Comparison of ENCODE assay signal across 21 mouse cellular contexts in the genomic region with DNA sequence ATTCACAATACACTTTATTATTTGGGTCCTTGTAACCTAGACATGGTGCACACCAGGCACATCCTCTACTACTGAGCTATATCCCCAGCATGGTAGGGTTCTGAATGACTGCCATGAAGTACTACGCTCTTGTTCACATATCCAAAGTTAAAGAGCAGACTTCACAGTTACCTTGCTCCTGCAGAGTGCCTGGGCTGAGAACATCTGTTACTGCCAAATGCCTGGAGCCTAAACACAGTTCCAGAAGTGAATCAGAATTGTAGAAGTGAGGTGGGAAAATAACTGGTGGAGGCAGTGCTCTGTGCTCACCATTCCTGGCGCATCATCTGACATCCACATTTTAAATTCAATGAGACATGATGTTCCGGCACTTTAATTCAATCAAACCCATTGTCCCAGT.
"Had no signal": no experiment of that assay in that cellular context is flagged by ENCODE, and none has a peak within 500 bp of the region (broad histone marks: within the 10 kb centered on the region; RNA-seq: fewer than 3 reads in every experiment).

No protein-coding gene starts in this region.

- DNase-seq: kidney, adult 11 months; kidney, adult 8-10 months; kidney, postnatal 10 days; kidney, postnatal 36 days; liver; lung, adult 18-20 months; lung, postnatal 10 days; lung, postnatal 36 days; thymus, adult 2 months; thymus, postnatal 14 days; thymus, postnatal 4 days had no signal

- ATAC-seq: intestine, embryonic 15.5 days; liver, embryonic 12.5 days; midbrain, embryonic 13.5 days had no signal

- H3K9me3 ChIP-seq: intestine, embryonic 15.5 days; kidney, embryonic 15.5 days; limb, embryonic 10.5 days; limb, embryonic 13.5 days; liver, embryonic 12.5 days; liver, embryonic 15.5 days; lung, embryonic 15.5 days; megakaryocyte, embryonic 14.5 days; midbrain, embryonic 10.5 days; midbrain, embryonic 13.5 days had no signal

- H3K4me2 ChIP-seq: intestine, embryonic 15.5 days; kidney, embryonic 15.5 days; limb, embryonic 13.5 days; liver, embryonic 12.5 days; liver, embryonic 15.5 days; lung, embryonic 15.5 days; midbrain, embryonic 13.5 days had no signal

- H3K9ac ChIP-seq: intestine, embryonic 15.5 days; kidney, embryonic 15.5 days; limb, embryonic 13.5 days; liver, embryonic 12.5 days; liver, embryonic 15.5 days; lung, embryonic 15.5 days; midbrain, embryonic 13.5 days had no signal

- H3K27me3 ChIP-seq: intestine, embryonic 15.5 days; kidney, embryonic 15.5 days; limb, embryonic 13.5 days; liver, embryonic 12.5 days; liver, embryonic 15.5 days; lung, embryonic 15.5 days; midbrain, embryonic 13.5 days had no signal

- H3K4me3 ChIP-seq: intestine, embryonic 15.5 days; kidney, embryonic 15.5 days; limb, embryonic 10.5 days; limb, embryonic 13.5 days; liver, embryonic 12.5 days; liver, embryonic 15.5 days; lung, embryonic 15.5 days; megakaryocyte, embryonic 14.5 days; midbrain, embryonic 10.5 days; midbrain, embryonic 13.5 days had no signal

- H3K4me1 ChIP-seq: intestine, embryonic 15.5 days; limb, embryonic 10.5 days; limb, embryonic 13.5 days; liver, embryonic 12.5 days; liver, embryonic 15.5 days; midbrain, embryonic 13.5 days had no signal

- H3K27ac ChIP-seq: intestine, embryonic 15.5 days; kidney, embryonic 15.5 days; limb, embryonic 10.5 days; limb, embryonic 13.5 days; liver, embryonic 12.5 days; liver, embryonic 15.5 days; lung, embryonic 15.5 days; midbrain, embryonic 10.5 days; midbrain, embryonic 13.5 days had no signal

- H3K36me3 ChIP-seq: intestine, embryonic 15.5 days; kidney, embryonic 15.5 days; limb, embryonic 10.5 days; limb, embryonic 13.5 days; liver, embryonic 12.5 days; liver, embryonic 15.5 days; lung, embryonic 15.5 days; midbrain, embryonic 10.5 days; midbrain, embryonic 13.5 days had no signal
